Mouse (Mus musculus): ENCODE measurements around the gene Pitpnm3. TPM values are rescaled to one million over a fixed set of nuclear protein-coding genes. Genes with fewer than 3 reads are reported as not detected.

Pitpnm3 gene
- polyA plus RNA-seq, 1 experiment from 2014 or later, result 0.24 TPM

DNA sequence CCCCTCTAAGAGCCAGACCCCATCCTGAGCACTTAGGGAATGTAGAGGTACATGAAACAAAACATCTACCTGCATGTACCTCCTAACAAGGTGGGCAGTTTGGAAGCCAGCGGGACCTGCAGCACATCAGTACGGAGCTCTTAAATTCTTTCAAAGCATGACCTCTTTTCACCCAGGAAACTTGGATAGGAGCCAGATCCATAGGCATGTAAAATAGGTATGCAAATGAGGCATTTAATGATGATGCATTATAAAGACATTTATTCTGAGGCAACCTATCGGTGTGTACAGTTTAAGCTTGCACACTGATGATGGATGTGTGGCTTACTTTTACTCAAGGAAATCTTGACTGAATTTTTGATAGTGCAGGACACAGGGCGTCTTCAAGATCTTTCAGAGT is 120.9 kb downstream of the Pitpnm3 start:
- Histone ChIP-seq H3K27ac (replicated peaks; ENCODE audit: low read depth, low read length) (no peak overlapping the region), H3K27me3 (ENCODE audit: control insufficient read depth, insufficient read depth, low read length) (no peaks in the 10 kb centered on the region), H3K9ac (ENCODE audit: low read length) (no peak overlapping the region), H3K4me1 (ENCODE audit: control insufficient read depth, insufficient read depth, low read length) (no peaks in the 10 kb centered on the region), H3K4me3 (ENCODE audit: low read depth, low read length) (no peak overlapping the region), H3K4me2 (ENCODE audit: low read depth, severe bottlenecking) (no peak overlapping the region), H3K36me3 (ENCODE audit: control insufficient read depth, insufficient read depth, low read length) (no peaks in the 10 kb centered on the region), H3K9me3 (ENCODE audit: control insufficient read depth, low read length) (no peaks in the 10 kb centered on the region)
- DNase-seq (ENCODE audit: low spot score) (no peak), ATAC-seq (ENCODE audit: insufficient number of reproducible peaks, low FRiP score, low TSS enrichment, low read depth) (no peak)
- WGBS, result 90% methylated on average over 4 of the region's 4 CpGs

DNA sequence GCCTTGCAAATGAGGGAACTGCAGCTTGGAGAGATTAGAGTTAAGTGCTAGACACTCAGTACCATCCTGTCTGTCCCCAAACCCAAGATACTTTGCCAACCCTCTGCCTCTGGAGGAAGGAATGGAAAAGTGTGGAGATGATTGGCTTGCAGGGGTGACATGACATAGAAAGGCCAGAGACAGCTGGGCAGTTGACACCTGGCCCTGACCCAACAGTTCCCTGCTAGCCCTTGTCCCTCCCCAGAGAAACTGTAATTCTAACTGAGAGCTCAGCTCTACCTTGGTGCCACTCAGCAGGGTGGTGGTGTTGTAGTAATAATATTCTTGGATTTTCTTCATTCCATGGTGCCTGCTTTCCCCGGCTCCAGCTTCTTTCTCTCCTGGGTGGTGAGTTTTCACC is 123.6 kb downstream of the Pitpnm3 start:
- H3K27ac ChIP-seq (replicated peaks; ENCODE audit: low read depth, low read length), result no peak overlapping the region
- H3K9ac ChIP-seq (ENCODE audit: low read length), result no peak overlapping the region
- WGBS, result 85% methylated on average over 1 of the region's 1 CpGs
- H3K4me3 ChIP-seq (ENCODE audit: low read depth, low read length), result no peak overlapping the region
- DNase-seq (ENCODE audit: low spot score) (no peak), ATAC-seq (ENCODE audit: insufficient number of reproducible peaks, low FRiP score, low TSS enrichment, low read depth) (no peak)
- no peaks in the 10 kb centered on the region for H3K4me1 ChIP-seq (ENCODE audit: control insufficient read depth, insufficient read depth, low read length)
- H3K4me2 ChIP-seq (ENCODE audit: low read depth, severe bottlenecking), result no peak overlapping the region
- no peaks in the 10 kb centered on the region for H3K36me3 ChIP-seq (ENCODE audit: control insufficient read depth, insufficient read depth, low read length)
- H3K9me3 ChIP-seq (ENCODE audit: control insufficient read depth, low read length), result no peaks in the 10 kb centered on the region
- H3K27me3 ChIP-seq (ENCODE audit: control insufficient read depth, insufficient read depth, low read length), result no peaks in the 10 kb centered on the region

DNA sequence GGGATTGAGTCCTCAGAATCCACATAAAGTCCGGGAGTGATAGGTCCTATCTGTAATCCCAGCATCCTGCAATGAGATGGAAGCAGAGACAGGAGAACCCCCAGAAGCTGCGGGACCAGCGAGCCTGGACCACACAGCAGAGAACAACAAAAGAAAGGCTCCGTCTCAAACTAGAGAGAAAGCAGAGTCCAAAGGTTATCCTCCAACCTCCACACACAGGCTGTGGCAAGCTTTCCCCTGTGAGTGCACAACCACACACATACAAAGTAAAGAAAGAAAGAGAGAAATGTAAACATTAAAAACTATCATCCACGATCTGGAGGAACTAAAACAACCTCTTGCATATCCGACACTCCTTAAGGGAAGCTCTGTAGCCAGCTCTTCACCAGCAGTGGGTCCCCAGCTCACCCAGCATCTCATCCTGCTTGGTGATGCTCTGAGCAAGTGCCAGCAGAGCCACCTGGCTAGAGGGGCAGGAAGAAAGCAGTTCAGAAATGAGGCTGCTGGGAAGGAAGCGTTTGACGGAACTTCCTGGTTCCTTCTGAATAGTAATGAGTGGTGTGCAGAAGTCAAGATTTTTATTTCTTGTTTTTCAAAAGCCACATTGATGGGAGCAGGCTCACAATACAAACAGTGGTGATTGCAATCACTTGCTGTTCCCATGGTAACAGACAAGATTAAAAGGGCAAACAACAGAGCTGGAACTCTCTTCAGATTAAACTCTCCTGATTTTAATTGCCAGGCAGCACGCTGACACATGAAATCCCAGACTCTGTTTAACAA is 124.4 kb downstream of the Pitpnm3 start:
- ATAC-seq (ENCODE audit: insufficient number of reproducible peaks, low FRiP score, low TSS enrichment, low read depth) (no peak), DNase-seq (ENCODE audit: low spot score) (no peak)
- 67% methylated on average over 9 of the region's 9 CpGs for WGBS
- no peak overlapping the region for H3K4me2 ChIP-seq (ENCODE audit: low read depth, severe bottlenecking)
- no peak overlapping the region for H3K27ac ChIP-seq (replicated peaks; ENCODE audit: low read depth, low read length)
- H3K27me3 ChIP-seq (ENCODE audit: control insufficient read depth, insufficient read depth, low read length), result no peaks in the 10 kb centered on the region
- H3K36me3 ChIP-seq (ENCODE audit: control insufficient read depth, insufficient read depth, low read length), result no peaks in the 10 kb centered on the region
- no peak overlapping the region for H3K4me3 ChIP-seq (ENCODE audit: low read depth, low read length)
- H3K9me3 ChIP-seq (ENCODE audit: control insufficient read depth, low read length), result no peaks in the 10 kb centered on the region
- no peaks in the 10 kb centered on the region for H3K4me1 ChIP-seq (ENCODE audit: control insufficient read depth, insufficient read depth, low read length)
- H3K9ac ChIP-seq (ENCODE audit: low read length), result no peak overlapping the region

GRCm38 (mm10) chr11:72010367-72010766 is 125.2 kb downstream of the Pitpnm3 start:
- WGBS, result 66% methylated on average over 5 of the region's 5 CpGs
- Histone ChIP-seq H3K27me3 (ENCODE audit: control insufficient read depth, insufficient read depth, low read length) (no peaks in the 10 kb centered on the region), H3K4me1 (ENCODE audit: control insufficient read depth, insufficient read depth, low read length) (no peaks in the 10 kb centered on the region), H3K27ac (replicated peaks; ENCODE audit: low read depth, low read length) (no peak overlapping the region), H3K9me3 (ENCODE audit: control insufficient read depth, low read length) (no peaks in the 10 kb centered on the region), H3K36me3 (ENCODE audit: control insufficient read depth, insufficient read depth, low read length) (no peaks in the 10 kb centered on the region), H3K4me3 (ENCODE audit: low read depth, low read length) (no peak overlapping the region), H3K4me2 (ENCODE audit: low read depth, severe bottlenecking) (no peak overlapping the region), H3K9ac (ENCODE audit: low read length) (no peak overlapping the region)
- ATAC-seq (ENCODE audit: insufficient number of reproducible peaks, low FRiP score, low TSS enrichment, low read depth) (no peak), DNase-seq (ENCODE audit: low spot score) (no peak)

- Histone ChIP-seq H3K4me2 (ENCODE audit: low read depth, severe bottlenecking) (no peak overlapping the region), H3K9me3 (ENCODE audit: control insufficient read depth, low read length) (no peaks in the 10 kb centered on the region), H3K4me1 (ENCODE audit: control insufficient read depth, insufficient read depth, low read length) (0 out of 2 replicates have a peak, but pooled peaks cover 4% of the 10 kb centered on the region), H3K27ac (replicated peaks; ENCODE audit: low read depth, low read length) (no peak overlapping the region), H3K9ac (ENCODE audit: low read length) (no peak overlapping the region), H3K36me3 (ENCODE audit: control insufficient read depth, insufficient read depth, low read length) (no peaks in the 10 kb centered on the region), H3K27me3 (ENCODE audit: control insufficient read depth, insufficient read depth, low read length) (no peaks in the 10 kb centered on the region), H3K4me3 (ENCODE audit: low read depth, low read length) (no peak overlapping the region)
- DNase-seq (ENCODE audit: low spot score) (no peak), ATAC-seq (ENCODE audit: insufficient number of reproducible peaks, low FRiP score, low TSS enrichment, low read depth) (no peak)
- WGBS, result 90% methylated on average over 6 of the region's 6 CpGs
These were observed 130.0 kb downstream of the Pitpnm3 start for GRCm38 (mm10) chr11:72005547-72005946.

- 48% methylated on average over 9 of the region's 9 CpGs for WGBS
- Histone ChIP-seq H3K4me2 (ENCODE audit: low read depth, severe bottlenecking) (no peak overlapping the region), H3K4me3 (ENCODE audit: low read depth, low read length) (no peak overlapping the region), H3K4me1 (ENCODE audit: control insufficient read depth, insufficient read depth, low read length) (0 out of 2 replicates have a peak, but pooled peaks cover 4% of the 10 kb centered on the region), H3K36me3 (ENCODE audit: control insufficient read depth, insufficient read depth, low read length) (no peaks in the 10 kb centered on the region), H3K9me3 (ENCODE audit: control insufficient read depth, low read length) (no peaks in the 10 kb centered on the region), H3K27ac (replicated peaks; ENCODE audit: low read depth, low read length) (no peak overlapping the region), H3K9ac (ENCODE audit: low read length) (no peak overlapping the region), H3K27me3 (ENCODE audit: control insufficient read depth, insufficient read depth, low read length) (no peaks in the 10 kb centered on the region)
- ATAC-seq (ENCODE audit: insufficient number of reproducible peaks, low FRiP score, low TSS enrichment, low read depth) (no peak), DNase-seq (ENCODE audit: low spot score) (no peak)
These were observed 132.4 kb downstream of the Pitpnm3 start for GRCm38 (mm10) chr11:72003171-72003570.

DNA sequence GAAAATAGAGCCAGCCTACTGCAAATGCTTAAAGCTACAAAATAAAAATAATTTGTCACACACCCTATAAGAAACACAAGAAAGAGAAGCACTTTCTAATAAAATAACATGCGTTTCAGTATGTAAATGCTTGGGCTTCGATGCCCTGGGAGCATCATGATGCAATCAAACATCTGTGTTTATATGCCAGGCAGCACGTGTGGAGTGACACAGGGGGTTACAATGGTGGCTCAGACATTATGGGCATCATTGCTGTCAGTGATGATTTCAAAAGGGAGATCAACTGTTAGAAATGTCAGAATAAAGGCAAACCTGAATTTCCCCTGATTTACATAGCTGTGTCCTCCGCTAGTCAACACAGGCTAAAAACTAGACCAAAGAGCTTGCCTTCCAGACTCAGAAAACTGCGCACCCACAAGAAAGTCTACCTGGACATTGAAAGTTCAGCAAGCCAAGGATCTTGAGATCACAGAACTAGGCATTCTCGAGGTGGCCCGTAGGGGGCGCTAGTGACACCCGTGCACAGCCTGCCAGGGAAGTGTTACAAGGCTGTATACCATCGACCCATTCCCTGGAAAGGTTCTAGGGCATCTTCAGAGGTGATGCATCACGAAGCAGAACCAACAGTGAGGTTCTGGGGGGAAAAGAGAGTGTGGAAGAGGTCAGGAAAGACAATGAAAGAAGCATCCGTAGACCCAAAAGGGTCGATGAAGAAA is 133.3 kb downstream of the Pitpnm3 start:
- no peak for ATAC-seq (ENCODE audit: insufficient number of reproducible peaks, low FRiP score, low TSS enrichment, low read depth)
- H3K4me2 ChIP-seq (ENCODE audit: low read depth, severe bottlenecking), result no peak overlapping the region
- WGBS, result 55% methylated on average over 13 of the region's 13 CpGs
- H3K27me3 ChIP-seq (ENCODE audit: control insufficient read depth, insufficient read depth, low read length), result no peaks in the 10 kb centered on the region
- 0 out of 2 replicates have a peak, but pooled peaks cover 4% of the 10 kb centered on the region for H3K4me1 ChIP-seq (ENCODE audit: control insufficient read depth, insufficient read depth, low read length)
- no peak for DNase-seq (ENCODE audit: low spot score)
- H3K9ac ChIP-seq (ENCODE audit: low read length), result no peak overlapping the region
- H3K9me3 ChIP-seq (ENCODE audit: control insufficient read depth, low read length), result no peaks in the 10 kb centered on the region
- no peaks in the 10 kb centered on the region for H3K36me3 ChIP-seq (ENCODE audit: control insufficient read depth, insufficient read depth, low read length)
- no peak overlapping the region for H3K27ac ChIP-seq (replicated peaks; ENCODE audit: low read depth, low read length)
- H3K4me3 ChIP-seq (ENCODE audit: low read depth, low read length), result no peak overlapping the region

DNA sequence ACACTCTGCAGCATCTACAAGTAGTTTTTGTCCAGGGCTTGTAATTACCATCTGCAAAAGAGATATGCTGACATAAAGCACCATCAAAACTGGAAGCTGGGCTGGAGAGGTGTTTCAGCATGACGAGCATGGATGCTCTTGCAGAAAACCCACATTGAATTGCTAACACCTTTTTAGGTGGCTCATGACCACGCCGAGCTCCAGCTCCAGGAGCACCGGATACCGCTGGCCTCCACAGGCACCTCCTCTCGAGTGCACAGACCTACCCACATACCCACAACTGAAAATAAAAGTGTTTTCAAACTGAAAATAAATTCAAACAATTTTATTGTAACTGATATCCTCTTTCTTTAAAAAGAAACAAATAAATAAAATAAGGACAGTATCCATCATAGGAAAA is 135.4 kb downstream of the Pitpnm3 start:
- whole genome bisulfite sequencing, result 87% methylated on average over 6 of the region's 6 CpGs
- no peak for ATAC-seq (ENCODE audit: insufficient number of reproducible peaks, low FRiP score, low TSS enrichment, low read depth)
- H3K4me3 ChIP-seq (ENCODE audit: low read depth, low read length), result no peak overlapping the region
- H3K4me2 ChIP-seq (ENCODE audit: low read depth, severe bottlenecking), result no peak overlapping the region
- H3K27ac ChIP-seq (replicated peaks; ENCODE audit: low read depth, low read length), result no peak overlapping the region
- H3K4me1 ChIP-seq (ENCODE audit: control insufficient read depth, insufficient read depth, low read length), result 0 out of 2 replicates have a peak, but pooled peaks cover 6% of the 10 kb centered on the region
- H3K36me3 ChIP-seq (ENCODE audit: control insufficient read depth, insufficient read depth, low read length), result no peaks in the 10 kb centered on the region
- no peaks in the 10 kb centered on the region for H3K9me3 ChIP-seq (ENCODE audit: control insufficient read depth, low read length)
- no peak for DNase-seq (ENCODE audit: low spot score)
- no peaks in the 10 kb centered on the region for H3K27me3 ChIP-seq (ENCODE audit: control insufficient read depth, insufficient read depth, low read length)
- H3K9ac ChIP-seq (ENCODE audit: low read length), result no peak overlapping the region

Data from limb, embryonic 11.5 days (tissue).